Mouse (Mus musculus): ENCODE results near the gene 2310022A10Rik.
A peak's percentile ranks its signal among the peaks of the same experiment; 100 is the strongest.

The 2310022A10Rik gene

GRCm38 (mm10) chr7:27541431-27541830 lies 11.6 kb upstream of the 2310022A10Rik start:
- DNase-seq (ENCODE audit: low spot score), result no peak

- DNase-seq (ENCODE audit: low spot score), result no peak
These were observed 11.1 kb upstream of the 2310022A10Rik start for GRCm38 (mm10) chr7:27541922-27542321.

- peak; percentile 86 for DNase-seq (ENCODE audit: low spot score)
These were observed 10.5 kb upstream of the 2310022A10Rik start for GRCm38 (mm10) chr7:27542392-27543033.

GRCm38 (mm10) chr7:27543065-27543464 lies 10.0 kb upstream of the 2310022A10Rik start:
- DNase-seq (ENCODE audit: low spot score), result no peak

GRCm38 (mm10) chr7:27543851-27544250 lies 9.2 kb upstream of the 2310022A10Rik start:
- no peak for DNase-seq (ENCODE audit: low spot score)

GRCm38 (mm10) chr7:27544675-27545370 lies 8.2 kb upstream of the 2310022A10Rik start:
- DNase-seq (ENCODE audit: low spot score), result no peak

- no peak for DNase-seq (ENCODE audit: low spot score)
These were observed 3.4 kb upstream of the 2310022A10Rik start for GRCm38 (mm10) chr7:27549597-27549996.

- no peak for DNase-seq (ENCODE audit: low spot score)
These were observed 963 bp upstream of the 2310022A10Rik start for GRCm38 (mm10) chr7:27552070-27552469.

- DNase-seq (ENCODE audit: low spot score), result no peak
These were observed 7.4 kb downstream of the 2310022A10Rik start for GRCm38 (mm10) chr7:27560291-27560887.

GRCm38 (mm10) chr7:27560978-27561377 lies 7.9 kb downstream of the 2310022A10Rik start:
- no peak for DNase-seq (ENCODE audit: low spot score)

- no peak for DNase-seq (ENCODE audit: low spot score)
These were observed 16.7 kb downstream of the 2310022A10Rik start for GRCm38 (mm10) chr7:27569580-27570224.

GRCm38 (mm10) chr7:27572133-27572532 lies 19.1 kb downstream of the 2310022A10Rik start:
- DNase-seq (ENCODE audit: low spot score), result no peak

- DNase-seq (ENCODE audit: low spot score), result no peak
These were observed 21.3 kb downstream of the 2310022A10Rik start for GRCm38 (mm10) chr7:27574124-27574880.

GRCm38 (mm10) chr7:27576914-27577313 lies 23.9 kb downstream of the 2310022A10Rik start:
- peak; percentile 28 for DNase-seq (ENCODE audit: low spot score)

GRCm38 (mm10) chr7:27577589-27577988 lies 24.6 kb downstream of the 2310022A10Rik start:
- DNase-seq (ENCODE audit: low spot score), result no peak

- no peak for DNase-seq (ENCODE audit: low spot score)
These were observed 25.4 kb downstream of the 2310022A10Rik start for GRCm38 (mm10) chr7:27578465-27578864.

- no peak for DNase-seq (ENCODE audit: low spot score)
These were observed 27.5 kb downstream of the 2310022A10Rik start for GRCm38 (mm10) chr7:27580380-27581174.

GRCm38 (mm10) chr7:27586861-27587260 lies 33.8 kb downstream of the 2310022A10Rik start:
- DNase-seq (ENCODE audit: low spot score), result no peak

GRCm38 (mm10) chr7:27587741-27588140 lies 34.7 kb downstream of the 2310022A10Rik start:
- DNase-seq (ENCODE audit: low spot score), result no peak

GRCm38 (mm10) chr7:27590088-27590487 lies 37.1 kb downstream of the 2310022A10Rik start:
- no peak for DNase-seq (ENCODE audit: low spot score)

- DNase-seq (ENCODE audit: low spot score), result no peak
These were observed 37.7 kb downstream of the 2310022A10Rik start for GRCm38 (mm10) chr7:27590566-27591213.
